Mouse (Mus musculus) embryonic facial prominence, embryonic 14.5 days (tissue): Measurements from ENCODE around the gene Tnnc1. TPM values are rescaled to one million over a fixed set of nuclear protein-coding genes. Genes with fewer than 3 reads are reported as not detected.

Experiments used
- ATAC-seq: fragments of 200-750 bp; cut with Nextera tagmentation; 2 replicates; pipeline ENCODE4 v1.8.0; 2017; ENCODE audit warnings: low read depth, moderate number of reproducible peaks, moderate TSS enrichment
- DNase-seq: peaks from one replicate; pipeline ENCODE4 v3.0.0-alpha.2; 2015; ENCODE audit warnings: low spot score
- H3K27ac ChIP-seq: fragments of 300-500 bp; sonication (generic); replicated peaks from 2 replicates; pipeline ENCODE4 v1.5.1; 2014; ENCODE audit warnings: low read depth, mild to moderate bottlenecking, low read length, moderate library complexity
- H3K27me3 ChIP-seq: fragments of 300-500 bp; sonication (generic); replicated peaks from 2 replicates; pipeline ENCODE4 v1.6.1; 2014; ENCODE audit warnings: low read length; ENCODE audit not compliant: control insufficient read depth, insufficient read depth
- H3K36me3 ChIP-seq: fragments of 300-500 bp; sonication (generic); 2 replicates; pipeline ENCODE4 v1.6.1; 2014; ENCODE audit warnings: low read length, mixed read lengths; ENCODE audit not compliant: control insufficient read depth, insufficient read depth
- H3K4me1 ChIP-seq: fragments of 300-500 bp; sonication (generic); 2 replicates; pipeline ENCODE4 v1.6.1; 2014; ENCODE audit warnings: antibody characterized with exemption, low read length; ENCODE audit not compliant: control insufficient read depth, insufficient read depth
- H3K4me2 ChIP-seq: fragments of 300-500 bp; sonication (generic); 2 replicates; pipeline ENCODE4 v1.6.1; 2014; ENCODE audit warnings: low read depth, mild to moderate bottlenecking, low read length, moderate library complexity, mixed read lengths
- H3K4me3 ChIP-seq: fragments of 300-500 bp; sonication (generic); 2 replicates; pipeline ENCODE4 v1.5.1; 2014; ENCODE audit warnings: low read depth, mild to moderate bottlenecking, low read length
- H3K9ac ChIP-seq: fragments of 300-500 bp; sonication (generic); 2 replicates; pipeline ENCODE4 v1.6.1; 2014; ENCODE audit warnings: low read depth, mild to moderate bottlenecking, low read length, moderate library complexity, mixed read lengths
- H3K9me3 ChIP-seq: fragments of 300-500 bp; sonication (generic); 2 replicates; pipeline ENCODE4 v1.6.1; 2016; ENCODE audit warnings: low read length; ENCODE audit not compliant: control insufficient read depth
- WGBS: fragments of 180-500 bp; shearing (Covaris S2); extraction: QIAGEN DNeasy Blood & Tissue Kit; methylation state at CpG from one replicate; pipeline ENCODE4 v1.1.7; 2014; 5-methylcytosine and 5-hydroxymethylcytosine counted together
- polyA plus RNA-seq: library from polyadenylated mRNA; unstranded; fragments of >200 nt; fragmentation: Nextera tagmentation; extraction: Ambion mirVana; gene quantifications from 2 replicates; pipeline ENCODE4 v1.2.1, GENCODE M21; 2014

The Tnnc1 gene
- polyA plus RNA-seq, 1 experiment from 2014 or later, result 580 TPM

DNA sequence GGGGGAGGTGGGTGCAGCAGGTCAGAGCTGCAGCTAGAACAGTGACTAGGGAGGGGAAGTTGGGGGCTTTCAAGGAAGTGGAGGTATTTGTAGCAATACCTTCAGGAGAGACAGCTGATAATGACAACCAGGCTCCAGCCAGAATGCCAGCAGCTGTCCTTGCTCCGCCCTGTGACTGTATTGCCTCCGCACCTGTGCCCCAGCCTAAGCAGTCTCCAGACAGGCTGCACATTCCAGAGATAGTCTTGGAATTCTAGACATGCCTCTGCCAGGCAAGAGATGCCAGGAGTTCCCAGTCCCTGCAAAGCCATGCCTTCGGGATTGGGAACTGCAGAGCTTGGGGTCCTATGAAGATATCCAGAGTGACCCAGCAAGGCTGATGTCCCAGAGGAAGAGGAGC lies 4.4 kb downstream of the Tnnc1 start:
- H3K4me3 ChIP-seq, result no peak overlapping the region
- peak; percentile 41 for DNase-seq
- H3K4me2 ChIP-seq, result no peak overlapping the region
- H3K27me3 ChIP-seq, result no peaks in the 10 kb centered on the region
- peaks cover 7% of the 10 kb centered on the region; the same call in 1 of the 2 replicates for H3K4me1 ChIP-seq
- no peak overlapping the region for H3K9ac ChIP-seq
- 54% methylated on average over 3 of the region's 3 CpGs for WGBS
- no peak overlapping the region for H3K27ac ChIP-seq
- no peaks in the 10 kb centered on the region for H3K36me3 ChIP-seq
- ATAC-seq, result 0 out of 2 replicates have a peak, but pooled peaks have one; percentile 10
- no peaks in the 10 kb centered on the region for H3K9me3 ChIP-seq

DNA sequence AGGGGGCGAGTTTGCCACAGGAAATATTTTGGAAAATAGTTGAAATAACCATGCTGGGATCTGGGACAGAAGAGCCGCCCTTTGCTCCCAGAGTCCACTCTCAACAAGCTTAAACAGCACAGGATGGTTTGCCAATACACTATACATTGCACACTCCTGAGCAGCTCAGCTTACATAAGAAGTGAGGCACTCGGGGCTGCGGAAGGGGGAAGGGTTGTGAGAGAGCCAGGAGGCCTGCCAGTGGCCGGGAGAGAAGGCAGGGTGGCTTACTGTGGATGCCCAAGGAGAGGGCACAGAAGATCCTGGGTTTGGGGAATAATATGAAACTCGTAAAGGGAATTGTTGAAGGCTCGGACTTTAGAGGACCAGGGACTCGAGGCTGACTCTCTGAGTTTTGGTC lies 5.8 kb downstream of the Tnnc1 start:
- WGBS, result 64% methylated on average over 8 of the region's 8 CpGs
- no peak overlapping the region for H3K9ac ChIP-seq
- no peak overlapping the region for H3K4me3 ChIP-seq
- ATAC-seq (no peak), DNase-seq (no peak)
- no peak overlapping the region; the same call in 1 of the 2 replicates for H3K27ac ChIP-seq
- no peaks in the 10 kb centered on the region for H3K9me3 ChIP-seq
- H3K36me3 ChIP-seq, result no peaks in the 10 kb centered on the region
- H3K4me2 ChIP-seq, result no peak overlapping the region
- H3K4me1 ChIP-seq, result peaks cover 10% of the 10 kb centered on the region; the same call in 1 of the 2 replicates
- no peaks in the 10 kb centered on the region for H3K27me3 ChIP-seq

DNA sequence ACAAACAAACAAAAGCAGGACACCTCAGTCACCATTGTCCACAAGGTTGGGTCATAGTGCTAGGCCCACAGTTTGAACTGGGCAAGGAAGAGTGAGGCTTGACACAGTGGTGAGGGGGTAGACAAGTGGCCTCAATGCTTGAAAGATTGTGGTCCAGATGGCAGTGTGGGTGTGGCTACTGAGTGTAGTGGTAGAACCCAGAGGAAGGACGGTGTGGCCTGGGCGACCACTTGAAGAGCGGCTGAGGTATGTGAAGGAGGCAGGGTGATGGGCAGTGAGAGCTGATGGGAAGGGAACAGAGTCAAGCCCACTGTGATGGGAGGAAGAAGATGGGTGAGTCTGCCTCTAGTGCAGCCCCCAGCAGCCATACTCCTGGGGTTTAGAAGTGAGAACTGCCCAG lies 6.6 kb downstream of the Tnnc1 start:
- Histone ChIP-seq H3K9ac (no peak overlapping the region), H3K9me3 (no peaks in the 10 kb centered on the region), H3K27me3 (no peaks in the 10 kb centered on the region), H3K4me1 (peaks cover 10% of the 10 kb centered on the region; the same call in 1 of the 2 replicates), H3K27ac (no peak overlapping the region), H3K4me3 (no peak overlapping the region), H3K36me3 (no peaks in the 10 kb centered on the region), H3K4me2 (no peak overlapping the region)
- ATAC-seq (no peak), DNase-seq (no peak)
- WGBS, result 75% methylated on average over 3 of the region's 3 CpGs

DNA sequence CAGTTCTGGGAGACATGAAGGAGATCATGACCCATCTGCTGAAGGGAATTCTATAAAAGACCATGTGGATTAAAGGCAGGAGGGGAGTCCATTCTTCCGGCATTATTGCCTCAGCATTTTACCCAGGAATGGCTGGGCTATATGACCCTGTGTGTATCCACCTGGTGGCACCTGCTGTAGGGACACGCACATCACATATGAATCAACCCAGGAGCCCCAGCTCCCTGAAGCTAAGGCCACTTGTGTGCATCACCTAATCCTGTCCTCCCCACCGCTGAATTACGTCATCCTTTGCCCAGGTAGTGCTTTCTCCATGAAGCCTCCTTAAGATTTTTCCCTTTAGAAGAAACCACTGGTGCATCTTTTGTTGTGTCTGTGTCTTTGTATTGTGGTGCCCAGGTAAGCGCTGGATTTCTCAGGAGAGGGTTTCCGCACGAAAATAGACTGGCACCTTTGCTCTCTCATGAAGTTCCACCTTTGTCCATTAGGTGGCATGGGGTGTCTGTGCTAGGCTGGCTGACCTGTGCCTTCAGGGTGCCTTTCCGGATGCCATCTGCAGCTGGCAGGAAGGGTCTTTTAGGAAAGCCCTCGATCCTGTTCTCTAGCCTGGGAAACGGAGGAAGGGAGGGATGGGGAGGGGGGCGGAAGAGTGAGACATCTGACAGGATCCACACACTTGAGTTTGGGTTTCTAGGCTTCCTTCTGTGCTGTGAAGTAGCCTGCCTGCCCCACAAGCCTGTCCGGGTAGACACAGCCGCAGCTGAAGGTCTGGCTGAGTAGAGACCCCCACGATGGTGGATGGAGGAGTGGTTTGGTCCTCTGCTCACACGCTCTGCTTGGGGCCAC lies 7.3 kb downstream of the Tnnc1 start:
- ATAC-seq (peak; percentile 53), DNase-seq (peak; percentile 72)
- no peak overlapping the region for H3K4me3 ChIP-seq
- no peaks in the 10 kb centered on the region for H3K27me3 ChIP-seq
- H3K4me2 ChIP-seq, result no peak overlapping the region
- WGBS, result 34% methylated on average over 15 of the region's 15 CpGs
- no peak overlapping the region; the same call in 1 of the 2 replicates for H3K9ac ChIP-seq
- H3K27ac ChIP-seq, result no peak overlapping the region
- peaks cover 10% of the 10 kb centered on the region; the same call in 1 of the 2 replicates for H3K4me1 ChIP-seq
- no peaks in the 10 kb centered on the region for H3K9me3 ChIP-seq
- H3K36me3 ChIP-seq, result no peaks in the 10 kb centered on the region

DNA sequence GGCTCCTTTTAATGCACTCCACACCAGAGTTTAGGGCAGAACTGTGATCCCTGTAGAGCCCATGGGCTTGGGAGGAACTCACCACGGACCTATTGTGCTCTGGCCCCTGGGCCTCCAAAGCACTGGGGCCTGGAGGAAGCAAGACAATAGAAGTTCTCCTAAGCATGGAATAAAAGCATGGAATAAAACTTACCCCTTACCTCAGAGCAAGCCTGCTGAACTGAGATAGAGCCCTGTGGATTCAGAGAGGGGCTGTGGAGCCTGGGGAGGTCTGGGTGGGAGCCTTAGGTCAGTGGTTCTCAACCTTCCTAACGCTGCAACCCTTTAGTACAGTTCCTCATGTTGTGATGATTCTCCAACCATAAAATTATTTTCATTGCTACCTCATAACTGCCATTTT lies 8.7 kb downstream of the Tnnc1 start, which contains the start of gene Nisch:
TSS of gene Nisch (minus strand) at position 101 of the 400 bp plus-strand sequence.
- DNase-seq (no peak), ATAC-seq (no peak)
- Histone ChIP-seq H3K4me3 (0 out of 2 replicates have a peak within 1 kb of the TSS, but pooled peaks have one; percentile 3), H3K36me3 (no peaks in the 10 kb centered on the region), H3K27me3 (no peaks in the 10 kb centered on the region), H3K4me1 (peaks cover 10% of the 10 kb centered on the region; the same call in 1 of the 2 replicates), H3K4me2 (peak within 1 kb of the TSS; percentile 38; the same call in 1 of the 2 replicates), H3K9me3 (no peaks in the 10 kb centered on the region), H3K27ac (0 out of 2 replicates have a peak within 1 kb of the TSS, but pooled peaks have one; percentile 21), H3K9ac (peak within 1 kb of the TSS; percentile 45)
- 69% methylated on average over 2 of the region's 2 CpGs for WGBS

DNA sequence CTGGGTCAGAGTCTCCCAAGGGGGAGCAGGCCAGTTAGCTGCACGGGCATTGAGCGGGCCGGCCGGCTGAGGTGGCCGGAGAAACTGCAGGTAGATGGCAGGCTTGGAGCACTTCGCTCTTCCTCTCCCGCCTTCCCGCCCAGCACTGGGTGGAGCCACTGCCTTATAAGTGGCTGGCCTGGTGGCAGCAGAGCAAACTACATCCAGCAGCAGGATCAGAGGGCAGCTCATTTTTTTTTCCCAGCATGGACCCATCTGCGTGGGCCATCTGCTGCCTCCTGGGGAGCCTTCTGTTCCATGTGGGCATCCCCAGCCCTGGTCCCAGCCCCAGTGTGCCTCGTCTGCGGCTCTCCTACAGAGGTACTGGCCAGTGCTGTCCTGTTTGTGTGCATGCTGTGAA lies 9.6 kb downstream of the Tnnc1 start, which contains the start of gene Sema3g:
TSS of gene Sema3g (plus strand) at position 195 of the 400 bp plus-strand sequence.
- no peaks in the 10 kb centered on the region for H3K36me3 ChIP-seq
- H3K27me3 ChIP-seq, result no peaks in the 10 kb centered on the region
- 12% methylated on average over 11 of the region's 11 CpGs for WGBS
- H3K9me3 ChIP-seq, result no peaks in the 10 kb centered on the region
- peaks cover 10% of the 10 kb centered on the region; the same call in 1 of the 2 replicates for H3K4me1 ChIP-seq
- 0 out of 2 replicates have a peak within 1 kb of the TSS, but pooled peaks have one; percentile 21 for H3K27ac ChIP-seq
- H3K4me2 ChIP-seq, result peak within 1 kb of the TSS; percentile 38; the same call in 1 of the 2 replicates
- ATAC-seq (peak; percentile 75), DNase-seq (peak; percentile 68)
- peak within 1 kb of the TSS; percentile 45 for H3K9ac ChIP-seq
- 0 out of 2 replicates have a peak within 1 kb of the TSS, but pooled peaks have one; percentile 3 for H3K4me3 ChIP-seq

DNA sequence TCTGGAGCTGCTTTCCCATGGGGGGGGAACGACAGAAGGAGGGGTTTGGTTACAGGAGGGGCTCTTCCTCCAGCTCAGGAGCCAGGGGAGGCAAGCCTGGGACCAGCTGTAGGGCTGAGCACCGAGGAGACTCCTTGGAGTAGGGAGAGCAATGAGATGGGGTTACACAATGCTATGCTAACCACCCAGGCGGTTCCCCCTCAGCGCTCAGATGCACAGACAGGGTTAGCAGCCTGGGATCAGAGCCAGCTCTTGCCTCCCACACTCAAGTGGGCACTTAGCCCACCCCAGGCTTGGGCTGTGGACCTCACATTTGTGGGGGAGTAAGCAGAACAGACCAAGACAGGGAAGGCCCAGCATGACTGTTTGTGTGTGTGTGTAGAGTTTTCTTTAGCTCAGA lies 18.9 kb downstream of the Tnnc1 start:
- H3K27ac ChIP-seq, result peak overlapping the region; percentile 82
- ATAC-seq, result peak; percentile 93
- no peak overlapping the region for H3K4me2 ChIP-seq
- no peak overlapping the region for H3K9ac ChIP-seq
- H3K4me3 ChIP-seq, result no peak overlapping the region
- H3K27me3 ChIP-seq, result no peaks in the 10 kb centered on the region
- peak; percentile 90 for DNase-seq
- no peaks in the 10 kb centered on the region for H3K36me3 ChIP-seq
- WGBS, result 31% methylated on average over 4 of the region's 4 CpGs
- H3K4me1 ChIP-seq, result peaks cover 25% of the 10 kb centered on the region
- H3K9me3 ChIP-seq, result no peaks in the 10 kb centered on the region

DNA sequence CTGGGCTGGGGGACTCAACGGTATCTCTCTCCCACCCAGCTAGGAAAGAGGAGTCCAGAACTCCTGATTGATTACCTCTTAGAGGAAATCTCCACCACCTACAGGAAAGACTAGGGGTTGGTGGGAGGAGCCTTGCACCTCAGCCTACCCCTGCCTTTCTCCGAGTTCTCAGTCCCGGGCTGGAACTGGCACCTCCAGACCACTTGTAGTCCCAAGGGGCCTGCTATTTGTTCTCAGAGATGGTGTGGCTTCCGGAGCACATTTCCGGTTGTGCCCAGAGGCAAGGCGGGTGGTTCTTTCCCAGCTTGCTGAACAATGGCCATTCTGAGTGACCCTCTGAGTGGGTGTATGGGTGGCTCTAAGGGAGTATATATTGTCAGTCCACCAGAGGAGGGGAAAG lies 20.1 kb downstream of the Tnnc1 start:
- DNase-seq, result no peak

More for the DNA sequence above, 20.1 kb downstream of the Tnnc1 start:
- Histone ChIP-seq H3K4me1 (peaks cover 25% of the 10 kb centered on the region), H3K4me3 (no peak overlapping the region), H3K36me3 (no peaks in the 10 kb centered on the region), H3K27me3 (no peaks in the 10 kb centered on the region), H3K9me3 (no peaks in the 10 kb centered on the region), H3K9ac (no peak overlapping the region), H3K27ac (no peak overlapping the region), H3K4me2 (no peak overlapping the region)
- WGBS, result 57% methylated on average over 5 of the region's 6 CpGs
- no peak for ATAC-seq
